Mouse (Mus musculus) CD8-positive naive resting alpha-beta T cell, adult 2 months (primary cell): ENCODE measurements around the gene Il9r.

Source experiments
- DNase-seq, 2 experiments: peaks; one replicate each; pipeline ENCODE4 v3.0.0; 2022; ENCODE audit warnings: low read depth in 2 of 2, low spot score in 2 of 2

Il9r gene

GRCm38 (mm10) chr11:32200075-32200601, at the start of gene Il9r:
TSS of gene Il9r (minus strand) at chr11:32200279.
- peak; percentile 13 to 25 for DNase-seq

- no peak for DNase-seq
Observed at GRCm38 (mm10) chr11:32248350-32248749, 48.3 kb upstream of the Il9r start.

- no peak for DNase-seq
Observed at GRCm38 (mm10) chr11:32247068-32247467, 47.0 kb upstream of the Il9r start.

- no peak for DNase-seq
Observed at GRCm38 (mm10) chr11:32245614-32246013, 45.5 kb upstream of the Il9r start.

DNA sequence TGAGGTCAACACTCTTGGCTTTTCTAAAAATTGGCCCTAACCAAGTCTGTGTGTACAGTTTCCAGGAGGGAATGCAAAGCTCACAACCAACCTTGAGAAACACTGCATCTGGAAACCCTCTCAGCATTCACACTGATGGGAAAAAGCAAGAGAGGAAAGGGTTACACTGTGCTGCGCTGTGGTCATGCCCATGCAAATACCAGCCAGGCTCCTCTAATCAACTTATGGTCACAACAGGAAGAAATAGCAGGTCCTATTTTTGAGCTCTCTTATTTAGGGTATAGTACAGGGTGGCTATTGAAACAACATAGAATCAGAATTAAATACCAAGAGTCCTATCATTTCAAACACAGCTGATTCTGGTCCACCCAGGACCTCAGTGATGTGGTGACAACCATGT, 44.5 kb upstream of the Il9r start:
- no peak for DNase-seq

- no peak for DNase-seq
Observed at GRCm38 (mm10) chr11:32244064-32244463, 44.0 kb upstream of the Il9r start.

- no peak for DNase-seq
Observed at GRCm38 (mm10) chr11:32243205-32243955, 43.3 kb upstream of the Il9r start.

- no peak for DNase-seq
Observed at GRCm38 (mm10) chr11:32242209-32242608, 42.1 kb upstream of the Il9r start.

GRCm38 (mm10) chr11:32241391-32241790, 41.3 kb upstream of the Il9r start:
- DNase-seq = no peak

DNA sequence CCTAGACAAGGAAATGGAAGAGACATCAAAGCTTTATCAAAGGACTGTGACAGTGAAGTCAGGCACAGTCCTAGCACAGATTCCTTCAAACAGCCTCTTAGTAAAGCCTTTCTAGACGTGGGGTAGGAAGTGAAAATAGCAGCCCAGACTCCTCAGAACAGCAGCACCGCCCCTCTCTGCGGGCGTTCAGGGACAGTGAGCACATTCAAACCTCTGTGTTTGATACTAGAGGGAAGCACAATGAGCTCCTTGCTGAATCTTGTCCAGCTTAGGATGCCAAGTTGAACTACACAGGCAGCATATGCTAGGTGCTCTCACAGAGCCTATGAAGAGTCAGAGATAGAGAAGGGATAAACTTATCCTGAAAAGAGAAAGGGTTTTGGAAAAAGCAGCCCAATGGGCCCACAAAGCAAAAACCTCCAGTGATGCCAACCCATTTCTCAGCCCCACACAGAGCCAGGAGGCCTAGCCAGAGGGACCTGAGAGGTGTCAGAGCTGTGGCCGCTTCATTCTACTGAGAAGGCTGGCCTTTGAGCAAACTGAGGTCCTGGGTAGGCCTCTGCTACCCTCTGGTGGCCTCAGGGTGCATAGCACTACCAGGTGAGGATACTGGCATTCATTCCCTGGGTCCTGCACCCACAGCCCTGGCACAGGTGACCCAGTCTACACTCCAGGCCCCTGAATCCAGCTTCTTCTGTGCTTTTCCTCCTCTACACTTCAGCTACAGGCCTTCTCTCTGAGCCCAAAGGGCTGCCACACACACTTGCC, 38.2 kb upstream of the Il9r start:
- peak; percentile 62 to 76 for DNase-seq

DNA sequence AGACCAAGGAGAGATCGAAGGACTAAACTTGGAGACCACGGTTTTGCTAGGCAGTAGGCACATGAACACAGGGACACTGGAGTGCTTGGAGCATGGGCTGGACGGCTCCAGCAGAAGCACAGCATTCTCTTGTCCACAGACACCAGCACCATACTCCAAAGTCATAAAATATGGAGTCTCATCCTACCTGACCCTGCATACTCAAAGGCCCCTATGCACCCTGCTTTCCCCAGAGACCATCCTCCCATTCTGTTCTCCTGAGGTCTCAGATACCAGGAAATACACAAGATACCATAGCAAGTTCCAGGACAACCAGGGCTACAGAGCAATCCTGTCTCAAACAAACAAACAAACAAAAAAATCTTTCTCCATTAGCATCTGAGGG, 37.3 kb upstream of the Il9r start:
- DNase-seq = no peak

DNA sequence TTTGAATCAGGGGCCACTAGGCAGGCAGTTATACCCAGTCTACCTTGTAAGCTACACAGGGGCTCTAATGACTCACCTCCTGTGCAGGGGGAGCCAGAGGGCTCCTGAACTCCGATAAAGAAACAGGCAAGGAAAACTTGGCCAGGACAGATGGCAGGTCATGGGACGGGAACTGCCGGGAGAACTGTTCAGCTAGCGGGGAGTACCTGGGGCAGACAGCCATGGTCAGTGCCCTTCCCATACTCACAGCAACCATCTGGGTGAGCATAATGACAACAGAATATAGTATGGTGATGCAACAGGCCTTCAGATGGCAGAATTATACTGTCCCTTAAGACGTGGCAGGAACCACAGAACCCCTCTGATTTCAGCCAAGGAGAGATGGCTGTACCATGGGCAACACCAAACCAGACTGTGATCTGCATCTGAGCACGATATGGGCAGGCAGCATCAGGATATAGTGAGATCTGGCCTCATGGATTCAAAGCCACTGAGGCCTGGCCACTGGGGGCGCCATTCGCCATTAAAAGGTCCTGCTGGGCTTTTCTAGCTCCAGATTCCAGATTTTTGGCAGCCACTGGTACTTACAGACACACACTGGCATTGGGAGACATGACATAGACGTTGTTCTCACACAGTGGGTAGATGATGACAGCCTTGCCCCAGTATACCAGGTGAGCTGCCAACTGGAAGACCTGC, 36.8 kb upstream of the Il9r start:
- DNase-seq = no peak

- DNase-seq = no peak
Observed at GRCm38 (mm10) chr11:32236132-32236531, 36.1 kb upstream of the Il9r start.

DNA sequence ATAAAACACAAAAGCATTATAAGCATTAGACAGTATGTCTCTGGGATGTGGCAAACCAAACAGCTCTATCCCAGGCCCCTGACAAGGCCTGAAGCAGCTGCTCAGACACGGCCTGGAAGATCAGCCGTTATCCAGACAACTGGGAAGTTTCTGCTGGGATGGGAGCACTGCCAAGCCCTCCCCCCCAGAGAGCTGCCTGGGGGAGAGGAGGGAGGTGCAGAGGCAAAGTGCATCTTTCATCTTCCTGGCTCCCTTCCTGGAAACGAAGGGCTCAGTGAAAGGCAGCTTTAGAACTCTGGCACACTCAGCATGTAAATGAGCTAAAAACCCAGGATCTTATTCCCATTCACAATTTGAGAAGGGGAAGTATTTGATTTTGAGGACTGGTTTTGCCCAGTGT, 35.6 kb upstream of the Il9r start:
- no peak for DNase-seq

- DNase-seq = no peak
Observed at GRCm38 (mm10) chr11:32234816-32235485, 34.9 kb upstream of the Il9r start.

GRCm38 (mm10) chr11:32233895-32234294, 33.8 kb upstream of the Il9r start:
- no peak for DNase-seq

- no peak for DNase-seq
Observed at GRCm38 (mm10) chr11:32232848-32233247, 32.8 kb upstream of the Il9r start.

DNA sequence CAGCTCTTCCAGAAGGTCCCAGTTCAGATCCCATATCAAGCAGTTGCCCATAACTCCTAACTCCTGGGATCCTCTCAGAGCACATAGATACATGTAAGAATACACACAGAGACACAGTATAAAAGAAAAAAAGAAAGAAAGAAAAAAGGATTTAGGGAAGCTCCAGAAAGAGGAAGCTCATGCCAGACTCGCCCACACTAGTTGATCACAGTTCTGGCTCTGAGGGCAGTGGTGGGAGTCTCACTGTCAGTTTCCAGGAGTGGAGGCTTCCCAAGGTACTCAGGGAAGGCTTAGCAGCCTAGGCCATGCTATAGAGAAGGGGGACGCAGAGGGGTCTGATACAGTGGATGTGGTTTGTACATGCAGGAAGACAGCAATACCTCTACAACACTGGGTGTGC, 31.0 kb upstream of the Il9r start:
- DNase-seq = no peak

GRCm38 (mm10) chr11:32230220-32230619, 30.1 kb upstream of the Il9r start:
- no peak for DNase-seq

DNA sequence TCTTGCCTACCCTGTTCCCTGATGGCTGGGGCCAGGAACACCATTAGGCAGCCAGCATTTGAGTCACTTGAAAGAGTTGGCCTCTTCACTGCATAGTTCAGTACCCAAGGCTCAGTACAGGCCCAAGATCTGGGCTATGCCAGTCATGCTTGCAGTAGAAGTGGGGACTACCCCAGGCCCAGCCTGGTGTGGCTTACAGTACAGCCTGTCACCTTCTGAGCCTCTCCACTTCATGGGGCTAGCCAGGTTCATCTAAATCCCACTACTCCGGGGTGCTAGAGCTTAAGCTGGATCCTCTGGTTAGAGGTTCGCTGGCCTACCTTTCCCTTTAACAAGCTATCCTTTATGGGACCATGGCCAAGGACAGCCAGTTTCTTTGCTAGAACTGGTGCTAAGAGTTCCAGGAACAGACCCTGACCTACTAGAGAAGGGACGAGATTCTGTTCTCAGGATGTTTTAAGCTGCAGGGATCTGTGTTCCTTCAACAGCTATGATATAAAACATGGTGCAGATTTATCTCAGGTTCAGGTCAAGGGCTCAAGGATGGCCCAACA, 28.3 kb upstream of the Il9r start:
- DNase-seq = no peak

- DNase-seq = no peak
Observed at GRCm38 (mm10) chr11:32227555-32227954, 27.5 kb upstream of the Il9r start.
